Mouse (Mus musculus) heart, embryonic 14.5 days (tissue): Measurements from ENCODE around the gene Scn2a. TPM values are rescaled to one million over a fixed set of nuclear protein-coding genes. Genes with fewer than 3 reads are reported as not detected.

ENCODE experiments used
- ATAC-seq: fragments of 200-750 bp; cut with Nextera tagmentation; 2 replicates; pipeline ENCODE4 v1.8.0; 2017; ENCODE audit warnings: low read depth, moderate TSS enrichment; ENCODE audit not compliant: insufficient number of reproducible peaks, insufficient read depth, low FRiP score
- H3K27ac ChIP-seq, 2 experiments: fragments of 200-500 bp in 1 of 2; fragments of 300-500 bp in 1 of 2; sonication (generic) in 1 of 2; replicated peaks in 1 of 2; 2 replicates each; pipeline ENCODE4 v1.5.1; 2012 to 2014; ENCODE audit warnings: low read depth in 2 of 2, low read length in 2 of 2, control low read depth in 1 of 2, mild to moderate bottlenecking in 1 of 2, mixed read lengths in 1 of 2; ENCODE audit not compliant: control insufficient read depth in 1 of 2, insufficient read depth in 1 of 2
- H3K27me3 ChIP-seq: fragments of 300-500 bp; sonication (generic); 2 replicates; pipeline ENCODE4 v1.6.1; 2014; ENCODE audit warnings: mild to moderate bottlenecking, low read length, control low read depth; ENCODE audit not compliant: control insufficient read depth, insufficient read depth
- H3K36me3 ChIP-seq: fragments of 300-500 bp; sonication (generic); 2 replicates; pipeline ENCODE4 v1.6.1; 2014; ENCODE audit warnings: mild to moderate bottlenecking, control low read depth, low read length, mixed read lengths; ENCODE audit not compliant: control insufficient read depth, insufficient read depth
- H3K4me1 ChIP-seq, 2 experiments: fragments of 200-500 bp in 1 of 2; fragments of 300-500 bp in 1 of 2; sonication (generic) in 1 of 2; 2 replicates each; pipeline ENCODE4 v1.6.1; 2012 to 2014; ENCODE audit warnings: low read length in 2 of 2, control low read depth in 1 of 2, mixed read lengths in 1 of 2; ENCODE audit not compliant: control insufficient read depth in 2 of 2, insufficient read depth in 2 of 2
- H3K4me2 ChIP-seq: fragments of 300-500 bp; sonication (generic); 2 replicates; pipeline ENCODE4 v1.6.1; 2014; ENCODE audit warnings: mild to moderate bottlenecking, low read length
- H3K4me3 ChIP-seq, 2 experiments: fragments of 200-500 bp in 1 of 2; fragments of 300-500 bp in 1 of 2; sonication (generic) in 1 of 2; 2 replicates each; pipeline ENCODE4 v1.5.1; 2012 to 2014; ENCODE audit warnings: low read length in 2 of 2, mild to moderate bottlenecking in 2 of 2, control low read depth in 1 of 2, low read depth in 1 of 2, moderate library complexity in 1 of 2; ENCODE audit not compliant: control insufficient read depth in 1 of 2, insufficient read depth in 1 of 2
- H3K9ac ChIP-seq: fragments of 300-500 bp; sonication (generic); 2 replicates; pipeline ENCODE4 v1.6.1; 2014; ENCODE audit warnings: mild to moderate bottlenecking, low read length
- H3K9me3 ChIP-seq: fragments of 300-500 bp; sonication (generic); 2 replicates; pipeline ENCODE4 v1.6.1; 2016; ENCODE audit warnings: low read length, control low read depth; ENCODE audit not compliant: control insufficient read depth
- WGBS: fragments of 180-500 bp; shearing (Covaris S2); extraction: QIAGEN DNeasy Blood & Tissue Kit; methylation state at CpG from one replicate; pipeline ENCODE4 v1.1.7; 2014; 5-methylcytosine and 5-hydroxymethylcytosine counted together
- polyA plus RNA-seq: library from polyadenylated mRNA; unstranded; fragments of >200 nt; fragmentation: Nextera tagmentation; extraction: Ambion mirVana; gene quantifications from 2 replicates; pipeline ENCODE4 v1.2.1, GENCODE M21; 2014

Gene Scn2a
- polyA plus RNA-seq: 0.93 and 1.4 TPM in 2 replicates

GRCm38 (mm10) chr2:65620556-65621166, at the start of gene Scn2a:
TSS of gene Scn2a (plus strand) at chr2:65620771.
- no peaks in the 10 kb centered on the region for H3K9me3 ChIP-seq
- no peak for ATAC-seq
- no peaks in the 10 kb centered on the region for H3K4me1 ChIP-seq
- H3K4me3 ChIP-seq: no peak within 1 kb of the TSS
- no peak within 1 kb of the TSS for H3K4me2 ChIP-seq
- no peaks in the 10 kb centered on the region for H3K36me3 ChIP-seq
- H3K27me3 ChIP-seq: no peaks in the 10 kb centered on the region
- WGBS: 45% methylated on average over 9 of the region's 9 CpGs
- no peak within 1 kb of the TSS for H3K27ac ChIP-seq
- no peak within 1 kb of the TSS for H3K9ac ChIP-seq

GRCm38 (mm10) chr2:65587679-65588078, 32.9 kb upstream of the Scn2a start:
- 71% methylated on average over 5 of the region's 5 CpGs for WGBS
- Histone ChIP-seq H3K9ac (no peak overlapping the region), H3K27me3 (no peaks in the 10 kb centered on the region), H3K36me3 (no peaks in the 10 kb centered on the region), H3K4me3 (no peak overlapping the region), H3K27ac (no peak overlapping the region), H3K4me2 (no peak overlapping the region), H3K9me3 (no peaks in the 10 kb centered on the region), H3K4me1 (no peaks in the 10 kb centered on the region)
- no peak for ATAC-seq

- Histone ChIP-seq H3K36me3 (no peaks in the 10 kb centered on the region), H3K4me3 (no peak overlapping the region), H3K4me1 (no peaks in the 10 kb centered on the region), H3K9ac (no peak overlapping the region), H3K27ac (no peak overlapping the region), H3K9me3 (no peaks in the 10 kb centered on the region), H3K27me3 (no peaks in the 10 kb centered on the region), H3K4me2 (no peak overlapping the region)
- ATAC-seq: no peak
Observed at GRCm38 (mm10) chr2:65607813-65608212, 12.8 kb upstream of the Scn2a start.

GRCm38 (mm10) chr2:65611887-65612286, 8.7 kb upstream of the Scn2a start:
- WGBS: 66% methylated on average over 4 of the region's 4 CpGs
- H3K27ac ChIP-seq: no peak overlapping the region
- H3K4me2 ChIP-seq: no peak overlapping the region
- no peaks in the 10 kb centered on the region for H3K36me3 ChIP-seq
- no peaks in the 10 kb centered on the region for H3K9me3 ChIP-seq
- H3K4me1 ChIP-seq: no peaks in the 10 kb centered on the region
- ATAC-seq: no peak
- H3K4me3 ChIP-seq: no peak overlapping the region
- no peaks in the 10 kb centered on the region for H3K27me3 ChIP-seq
- H3K9ac ChIP-seq: no peak overlapping the region

- no peaks in the 10 kb centered on the region for H3K27me3 ChIP-seq
- H3K4me1 ChIP-seq: no peaks in the 10 kb centered on the region
- no peak overlapping the region for H3K27ac ChIP-seq
- ATAC-seq: no peak
- H3K9ac ChIP-seq: no peak overlapping the region
- 10% methylated on average over 5 of the region's 5 CpGs for WGBS
- no peak overlapping the region for H3K4me3 ChIP-seq
- no peak overlapping the region for H3K4me2 ChIP-seq
- no peaks in the 10 kb centered on the region for H3K36me3 ChIP-seq
- H3K9me3 ChIP-seq: no peaks in the 10 kb centered on the region
Observed at GRCm38 (mm10) chr2:65619781-65620180, 790 bp upstream of the Scn2a start.

- ATAC-seq: no peak
- Histone ChIP-seq H3K4me3 (no peak overlapping the region), H3K27me3 (no peaks in the 10 kb centered on the region), H3K9me3 (no peaks in the 10 kb centered on the region), H3K9ac (no peak overlapping the region), H3K4me1 (no peaks in the 10 kb centered on the region), H3K27ac (no peak overlapping the region), H3K36me3 (no peaks in the 10 kb centered on the region), H3K4me2 (no peak overlapping the region)
- WGBS: 61% methylated on average over 5 of the region's 5 CpGs
Observed at GRCm38 (mm10) chr2:65621254-65621653, 683 bp downstream of the Scn2a start.

- Histone ChIP-seq H3K9ac (no peak overlapping the region), H3K9me3 (no peaks in the 10 kb centered on the region), H3K27ac (no peak overlapping the region), H3K4me3 (no peak overlapping the region), H3K27me3 (no peaks in the 10 kb centered on the region), H3K36me3 (no peaks in the 10 kb centered on the region), H3K4me1 (no peaks in the 10 kb centered on the region), H3K4me2 (no peak overlapping the region)
- 77% methylated on average over 5 of the region's 5 CpGs for WGBS
- no peak for ATAC-seq
Observed at GRCm38 (mm10) chr2:65621838-65622237, 1.3 kb downstream of the Scn2a start.

- Histone ChIP-seq H3K4me2 (no peak overlapping the region), H3K4me1 (no peaks in the 10 kb centered on the region), H3K27ac (no peak overlapping the region), H3K9ac (no peak overlapping the region), H3K27me3 (no peaks in the 10 kb centered on the region), H3K9me3 (no peaks in the 10 kb centered on the region), H3K4me3 (no peak overlapping the region), H3K36me3 (no peaks in the 10 kb centered on the region)
- WGBS: 66% methylated on average over 7 of the region's 7 CpGs
- ATAC-seq: no peak
Observed at GRCm38 (mm10) chr2:65652636-65653035, 32.1 kb downstream of the Scn2a start.
